Mouse (Mus musculus) ovary, postnatal 10 days (tissue): ENCODE results near the gene Rhoj.
"Not testable (repeated sequence)": the region's sequence is repeated elsewhere in the genome, so short reads cannot be mapped to it uniquely, and the experiment has no call there.

Experiments used
- DNase-seq: peaks from one replicate; pipeline ENCODE4 v3.0.0; 2022; ENCODE audit warnings: low spot score

Rhoj gene

GRCm38 (mm10) chr12:75349537-75349936 lies 41.4 kb downstream of the Rhoj start:
- not testable (repeated sequence) for DNase-seq

- DNase-seq, result no peak
These were observed 42.6 kb downstream of the Rhoj start for GRCm38 (mm10) chr12:75350750-75351149.

- no peak for DNase-seq
These were observed 43.7 kb downstream of the Rhoj start for GRCm38 (mm10) chr12:75351846-75352245.

- DNase-seq, result peak; percentile 44
These were observed 44.3 kb downstream of the Rhoj start for GRCm38 (mm10) chr12:75352410-75352809.

GRCm38 (mm10) chr12:75354354-75354753 lies 46.2 kb downstream of the Rhoj start:
- no peak for DNase-seq

- DNase-seq, result no peak
These were observed 49.7 kb downstream of the Rhoj start for GRCm38 (mm10) chr12:75357781-75358180.

GRCm38 (mm10) chr12:75358714-75359113 lies 50.6 kb downstream of the Rhoj start:
- DNase-seq, result no peak

GRCm38 (mm10) chr12:75359500-75359899 lies 51.4 kb downstream of the Rhoj start:
- DNase-seq, result no peak

GRCm38 (mm10) chr12:75359921-75360482 lies 51.9 kb downstream of the Rhoj start:
- DNase-seq, result no peak

- DNase-seq, result no peak
These were observed 54.3 kb downstream of the Rhoj start for GRCm38 (mm10) chr12:75362456-75362855.

- no peak for DNase-seq
These were observed 56.3 kb downstream of the Rhoj start for GRCm38 (mm10) chr12:75364416-75364815.

GRCm38 (mm10) chr12:75365621-75366124 lies 57.6 kb downstream of the Rhoj start:
- no peak for DNase-seq

- DNase-seq, result no peak
These were observed 59.2 kb downstream of the Rhoj start for GRCm38 (mm10) chr12:75367371-75367770.

- DNase-seq, result no peak
These were observed 60.4 kb downstream of the Rhoj start for GRCm38 (mm10) chr12:75368527-75368926.

GRCm38 (mm10) chr12:75369418-75369851 lies 61.3 kb downstream of the Rhoj start:
- DNase-seq, result no peak

GRCm38 (mm10) chr12:75374437-75374836 lies 66.3 kb downstream of the Rhoj start:
- no peak for DNase-seq

- no peak for DNase-seq
These were observed 66.9 kb downstream of the Rhoj start for GRCm38 (mm10) chr12:75375060-75375459.

GRCm38 (mm10) chr12:75376126-75376525 lies 68.0 kb downstream of the Rhoj start:
- DNase-seq, result no peak

GRCm38 (mm10) chr12:75386731-75387130 lies 78.6 kb downstream of the Rhoj start:
- DNase-seq, result no peak

GRCm38 (mm10) chr12:75387156-75387555 lies 79.0 kb downstream of the Rhoj start:
- DNase-seq, result no peak

GRCm38 (mm10) chr12:75387846-75388245 lies 79.7 kb downstream of the Rhoj start:
- no peak for DNase-seq

- no peak for DNase-seq
These were observed 80.4 kb downstream of the Rhoj start for GRCm38 (mm10) chr12:75388521-75388920.

- no peak for DNase-seq
These were observed 81.4 kb downstream of the Rhoj start for GRCm38 (mm10) chr12:75389308-75390135.
